Mouse (Mus musculus) embryo, embryonic 10 days (tissue): ENCODE data around the gene Sdk1.
A peak's percentile ranks its signal among the peaks of the same experiment; 100 is the strongest.
"Not testable (repeated sequence)": the region's sequence is repeated elsewhere in the genome, so short reads cannot be mapped to it uniquely, and the experiment has no call there.

Source experiments
- DNase-seq: peaks from one replicate; pipeline ENCODE4 v3.0.0-alpha.2; 2015; ENCODE audit warnings: low spot score

The Sdk1 gene

GRCm38 (mm10) chr5:141636406-141636805 is 395.1 kb downstream of the Sdk1 start:
- DNase-seq, result no peak

- not testable (repeated sequence) for DNase-seq
These were observed 395.8 kb downstream of the Sdk1 start for GRCm38 (mm10) chr5:141637054-141637453.

- no peak for DNase-seq
These were observed 404.4 kb downstream of the Sdk1 start for GRCm38 (mm10) chr5:141645671-141646070.

- DNase-seq, result no peak
These were observed 405.3 kb downstream of the Sdk1 start for GRCm38 (mm10) chr5:141646621-141647020.

GRCm38 (mm10) chr5:141649831-141650375 is 408.6 kb downstream of the Sdk1 start:
- no peak for DNase-seq

GRCm38 (mm10) chr5:141651690-141652377 is 410.5 kb downstream of the Sdk1 start:
- DNase-seq, result no peak

- DNase-seq, result no peak
These were observed 435.1 kb downstream of the Sdk1 start for GRCm38 (mm10) chr5:141676371-141676770.

GRCm38 (mm10) chr5:141677034-141677433 is 435.7 kb downstream of the Sdk1 start:
- no peak for DNase-seq

- DNase-seq, result no peak
These were observed 436.6 kb downstream of the Sdk1 start for GRCm38 (mm10) chr5:141677841-141678240.

GRCm38 (mm10) chr5:141686876-141687420 is 445.7 kb downstream of the Sdk1 start:
- no peak for DNase-seq

- no peak for DNase-seq
These were observed 448.3 kb downstream of the Sdk1 start for GRCm38 (mm10) chr5:141689442-141690105.

- no peak for DNase-seq
These were observed 450.2 kb downstream of the Sdk1 start for GRCm38 (mm10) chr5:141691482-141691975.

GRCm38 (mm10) chr5:141693716-141694115 is 452.4 kb downstream of the Sdk1 start:
- DNase-seq, result no peak

GRCm38 (mm10) chr5:141694901-141695300 is 453.6 kb downstream of the Sdk1 start:
- DNase-seq, result no peak

GRCm38 (mm10) chr5:141698406-141698805 is 457.1 kb downstream of the Sdk1 start:
- no peak for DNase-seq

GRCm38 (mm10) chr5:141720751-141721150 is 479.5 kb downstream of the Sdk1 start:
- DNase-seq, result peak; percentile 42

GRCm38 (mm10) chr5:141727968-141728367 is 486.7 kb downstream of the Sdk1 start:
- no peak for DNase-seq

GRCm38 (mm10) chr5:141730006-141730405 is 488.7 kb downstream of the Sdk1 start:
- DNase-seq, result no peak

GRCm38 (mm10) chr5:141738725-141739124 is 497.4 kb downstream of the Sdk1 start:
- no peak for DNase-seq

- DNase-seq, result no peak
These were observed 507.5 kb downstream of the Sdk1 start for GRCm38 (mm10) chr5:141748793-141749192.

- no peak for DNase-seq
These were observed 513.0 kb downstream of the Sdk1 start for GRCm38 (mm10) chr5:141754278-141754677.

- DNase-seq, result no peak
These were observed 517.6 kb downstream of the Sdk1 start for GRCm38 (mm10) chr5:141758885-141759284.

- no peak for DNase-seq
These were observed 522.8 kb downstream of the Sdk1 start for GRCm38 (mm10) chr5:141764111-141764510.
